Mouse (Mus musculus) common myeloid progenitor, adult 5-6 weeks (primary cell): ENCODE data around the gene Tbc1d15. TPM values are rescaled to one million over a fixed set of nuclear protein-coding genes. Genes with fewer than 3 reads are reported as not detected.

ENCODE experiments used
- ATAC-seq: replicated peaks from 2 replicates; pipeline ENCODE4 v1.8.0; 2016; ENCODE audit warnings: low read depth, mild to moderate bottlenecking, moderate TSS enrichment, inconsistent platforms; ENCODE audit not compliant: poor library complexity, severe bottlenecking
- total RNA-seq: library from RNA; stranded (forward); fragments of 200-1000, 187-1606 nt; gene quantifications from 2 replicates; pipeline ENCODE4 v1.2.3, GENCODE M21; 2017

The Tbc1d15 gene
- total RNA-seq, 1 experiment from 2014 or later, result 58.2 TPM

- no peak for ATAC-seq
Measured at GRCm38 (mm10) chr10:115173336-115173735, 77.9 kb downstream of the Tbc1d15 start.

GRCm38 (mm10) chr10:115171351-115171818, 79.9 kb downstream of the Tbc1d15 start:
- ATAC-seq, result peak; percentile 96

GRCm38 (mm10) chr10:115170496-115171350, 80.5 kb downstream of the Tbc1d15 start:
- peak; percentile 64 for ATAC-seq

GRCm38 (mm10) chr10:115169410-115169809, 81.9 kb downstream of the Tbc1d15 start:
- ATAC-seq, result no peak

GRCm38 (mm10) chr10:115160289-115160688, 91.0 kb downstream of the Tbc1d15 start:
- no peak for ATAC-seq

Other genes with a start within 250 kb of the Tbc1d15 start
- gene Tph2, start 66.4 kb downstream of the Tbc1d15 start, total RNA-seq, result not detected in 2 replicates
- 38.3 and 43.0 TPM in 2 replicates for gene Rab21, start 64.1 kb upstream of the Tbc1d15 start, total RNA-seq
- 19.6 and 22.2 TPM in 2 replicates for gene Tmem19, start 111.0 kb upstream of the Tbc1d15 start, total RNA-seq
- gene Thap2, start 133.0 kb upstream of the Tbc1d15 start, total RNA-seq, result 10.0 and 11.7 TPM in 2 replicates
- gene Zfc3h1, start 133.5 kb upstream of the Tbc1d15 start, total RNA-seq, result 39.7 and 62.4 TPM in 2 replicates